Mouse (Mus musculus): ENCODE data around the gene 4930595D18Rik. TPM values are rescaled to one million over a fixed set of nuclear protein-coding genes. Genes with fewer than 3 reads are reported as not detected.

4930595D18Rik gene
- polyA plus RNA-seq, 1 experiment, result not detected

DNA sequence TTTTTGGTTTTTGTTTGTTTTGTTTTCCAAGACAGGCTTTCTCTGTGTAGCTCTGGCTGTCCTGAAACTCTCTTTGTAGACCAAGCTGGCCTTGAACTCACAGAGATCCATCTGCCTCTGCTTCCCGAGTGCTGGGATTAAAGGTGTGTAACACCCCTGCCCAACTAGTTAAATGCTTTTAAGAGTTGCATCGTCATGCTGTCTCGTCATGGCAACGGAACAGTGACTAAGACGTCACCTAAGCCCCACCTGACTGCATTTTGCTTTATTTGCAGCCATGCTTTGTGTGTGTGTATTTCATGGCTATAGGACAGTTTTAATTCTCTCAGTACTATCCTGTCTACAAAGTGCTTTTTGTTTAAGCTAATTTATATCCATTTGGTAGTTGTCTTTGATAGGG, 27.4 kb upstream of the 4930595D18Rik start:
- Histone ChIP-seq H3K36me3 (ENCODE audit: control insufficient read depth, insufficient read depth, low read length) (no peaks in the 10 kb centered on the region), H3K4me1 (ENCODE audit: control insufficient read depth, insufficient read depth, insufficient read length) (no peaks in the 10 kb centered on the region), H3K4me3 (ENCODE audit: extremely low read depth, insufficient read depth, insufficient read length) (no peak overlapping the region), H3K27me3 (ENCODE audit: control insufficient read depth, insufficient read depth, low read length) (no peaks in the 10 kb centered on the region), H3K27ac (ENCODE audit: insufficient read depth, low read length) (no peak overlapping the region)
- TF ChIP-seq CTCF (IDR thresholded peaks at IDR 0.05; ENCODE audit: extremely low read depth, insufficient read depth, insufficient read length, insufficient replicate concordance) (no peak), POLR2A (IDR thresholded peaks at IDR 0.05; ENCODE audit: low read depth, low read length) (no peak)
- 91% methylated on average over 5 of the region's 5 CpGs for WGBS
- DNase-seq (ENCODE audit: low read depth in 1 of 2, low spot score in 2 of 2), result no peak

DNA sequence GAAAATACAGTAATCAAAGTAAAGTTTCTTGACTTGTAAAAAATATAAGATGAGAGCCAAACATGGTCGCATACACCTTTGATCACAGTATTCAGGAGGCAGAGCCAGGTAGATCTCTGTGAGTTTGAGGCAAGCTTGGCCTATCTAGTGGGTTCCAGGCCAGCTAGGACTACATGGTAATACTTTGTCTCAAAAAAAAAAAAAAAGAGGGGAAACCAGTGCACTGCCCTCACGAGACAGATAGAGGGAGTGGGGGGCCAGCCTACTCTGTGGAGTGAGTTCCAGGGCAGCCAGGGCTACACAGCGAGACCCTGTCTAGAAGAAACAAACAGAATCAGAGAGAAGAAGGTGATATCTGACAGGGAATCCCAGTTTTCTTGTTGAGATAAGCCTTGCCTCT, 23.4 kb upstream of the 4930595D18Rik start:
- no peak overlapping the region for H3K4me3 ChIP-seq (ENCODE audit: extremely low read depth, insufficient read depth, insufficient read length)
- no peaks in the 10 kb centered on the region for H3K36me3 ChIP-seq (ENCODE audit: control insufficient read depth, insufficient read depth, low read length)
- no peaks in the 10 kb centered on the region for H3K4me1 ChIP-seq (ENCODE audit: control insufficient read depth, insufficient read depth, insufficient read length)
- no peak overlapping the region for H3K27ac ChIP-seq (ENCODE audit: insufficient read depth, low read length)
- TF ChIP-seq POLR2A (IDR thresholded peaks at IDR 0.05; ENCODE audit: low read depth, low read length) (no peak), CTCF (IDR thresholded peaks at IDR 0.05; ENCODE audit: extremely low read depth, insufficient read depth, insufficient read length, insufficient replicate concordance) (no peak)
- no peak for DNase-seq (ENCODE audit: low read depth in 1 of 2, low spot score in 2 of 2)
- H3K27me3 ChIP-seq (ENCODE audit: control insufficient read depth, insufficient read depth, low read length), result no peaks in the 10 kb centered on the region
- WGBS, result 81% methylated on average over 3 of the region's 3 CpGs

DNA sequence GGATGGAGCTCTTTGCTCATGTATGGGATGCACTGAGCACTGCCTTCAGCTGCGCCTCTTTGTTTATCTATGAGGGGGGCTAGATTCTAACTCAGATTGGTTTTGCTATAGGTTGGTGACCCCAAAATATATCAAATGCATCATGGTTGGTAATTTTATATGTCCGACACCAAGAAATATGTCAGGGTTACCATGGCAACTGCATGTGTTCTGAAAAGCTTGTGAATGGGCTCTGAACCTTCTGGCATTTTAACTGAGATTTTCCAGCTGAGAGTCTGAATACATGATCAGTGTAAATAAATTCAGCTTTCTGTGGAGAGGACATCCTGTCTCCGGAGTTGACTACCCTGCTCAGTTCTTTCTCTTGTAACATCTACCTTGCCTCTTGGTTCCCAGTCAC, 19.7 kb upstream of the 4930595D18Rik start:
- no peaks in the 10 kb centered on the region for H3K36me3 ChIP-seq (ENCODE audit: control insufficient read depth, insufficient read depth, low read length)

DNA sequence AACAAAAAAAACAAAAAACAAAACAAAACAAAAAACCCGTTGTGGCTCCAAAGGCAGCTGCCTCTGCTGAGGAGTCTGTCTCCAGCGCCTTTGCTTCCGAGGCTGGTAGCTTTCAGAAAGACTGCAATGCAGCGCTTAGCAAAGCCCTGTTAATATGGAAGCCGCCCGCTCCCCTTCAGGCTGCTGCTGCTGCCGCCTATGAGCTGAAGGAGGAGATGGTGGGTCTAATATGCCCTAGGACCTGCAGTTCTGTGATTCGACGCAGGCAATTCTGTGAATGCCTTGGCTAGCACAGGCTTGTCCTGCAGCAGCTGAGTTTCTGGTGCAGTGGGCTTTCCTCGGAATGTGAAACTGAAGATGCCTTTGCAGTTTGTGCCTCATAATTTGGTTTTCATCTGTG, 18.8 kb upstream of the 4930595D18Rik start:
- Histone ChIP-seq H3K27ac (ENCODE audit: insufficient read depth, low read length) (no peak overlapping the region), H3K4me1 (ENCODE audit: control insufficient read depth, insufficient read depth, insufficient read length) (no peaks in the 10 kb centered on the region), H3K4me3 (ENCODE audit: extremely low read depth, insufficient read depth, insufficient read length) (no peak overlapping the region), H3K27me3 (ENCODE audit: control insufficient read depth, insufficient read depth, low read length) (no peaks in the 10 kb centered on the region), H3K36me3 (ENCODE audit: control insufficient read depth, insufficient read depth, low read length) (no peaks in the 10 kb centered on the region)
- 93% methylated on average over 10 of the region's 10 CpGs for WGBS
- TF ChIP-seq POLR2A (IDR thresholded peaks at IDR 0.05; ENCODE audit: low read depth, low read length) (no peak), CTCF (IDR thresholded peaks at IDR 0.05; ENCODE audit: extremely low read depth, insufficient read depth, insufficient read length, insufficient replicate concordance) (no peak)
- no peak for DNase-seq (ENCODE audit: low read depth in 1 of 2, low spot score in 2 of 2)

More for the DNA sequence above, 19.7 kb upstream of the 4930595D18Rik start:
- TF ChIP-seq CTCF (IDR thresholded peaks at IDR 0.05; ENCODE audit: extremely low read depth, insufficient read depth, insufficient read length, insufficient replicate concordance) (no peak), POLR2A (IDR thresholded peaks at IDR 0.05; ENCODE audit: low read depth, low read length) (no peak)
- no peak for DNase-seq (ENCODE audit: low read depth in 1 of 2, low spot score in 2 of 2)
- H3K4me1 ChIP-seq (ENCODE audit: control insufficient read depth, insufficient read depth, insufficient read length), result no peaks in the 10 kb centered on the region
- no peak overlapping the region for H3K4me3 ChIP-seq (ENCODE audit: extremely low read depth, insufficient read depth, insufficient read length)
- no peaks in the 10 kb centered on the region for H3K27me3 ChIP-seq (ENCODE audit: control insufficient read depth, insufficient read depth, low read length)
- 88% methylated on average over 3 of the region's 3 CpGs for WGBS
- no peak overlapping the region for H3K27ac ChIP-seq (ENCODE audit: insufficient read depth, low read length)

DNA sequence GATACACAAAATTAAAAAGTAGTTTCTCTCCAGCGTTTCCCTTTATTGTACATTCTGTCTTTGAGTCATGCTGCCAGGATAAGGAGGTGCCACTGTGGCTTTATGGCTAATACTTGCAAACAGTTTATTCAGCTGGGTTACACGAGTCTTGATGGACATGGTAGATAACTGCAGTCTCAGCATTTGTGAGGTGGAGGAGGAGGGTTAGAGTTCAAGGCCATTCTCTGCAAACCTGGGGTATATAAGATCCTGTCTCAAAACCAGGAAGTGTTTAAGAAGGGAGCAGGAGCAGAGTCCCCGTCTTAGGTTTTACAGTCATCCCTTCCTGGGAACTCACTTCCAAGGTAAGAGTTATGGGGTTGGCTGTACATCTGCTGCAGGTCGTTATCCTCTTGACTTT, 12.3 kb upstream of the 4930595D18Rik start:
- Histone ChIP-seq H3K27me3 (ENCODE audit: control insufficient read depth, insufficient read depth, low read length) (no peaks in the 10 kb centered on the region), H3K4me3 (ENCODE audit: extremely low read depth, insufficient read depth, insufficient read length) (no peak overlapping the region), H3K4me1 (ENCODE audit: control insufficient read depth, insufficient read depth, insufficient read length) (no peaks in the 10 kb centered on the region; the same call in none of the 2 replicates), H3K36me3 (ENCODE audit: control insufficient read depth, insufficient read depth, low read length) (no peaks in the 10 kb centered on the region), H3K27ac (ENCODE audit: insufficient read depth, low read length) (no peak overlapping the region)
- TF ChIP-seq CTCF (IDR thresholded peaks at IDR 0.05; ENCODE audit: extremely low read depth, insufficient read depth, insufficient read length, insufficient replicate concordance), result no peak
- no peak for TF ChIP-seq POLR2A (IDR thresholded peaks at IDR 0.05; ENCODE audit: low read depth, low read length)
- DNase-seq (ENCODE audit: low read depth in 1 of 2, low spot score in 2 of 2), result no peak
- WGBS, result 81% methylated on average over 4 of the region's 4 CpGs

DNA sequence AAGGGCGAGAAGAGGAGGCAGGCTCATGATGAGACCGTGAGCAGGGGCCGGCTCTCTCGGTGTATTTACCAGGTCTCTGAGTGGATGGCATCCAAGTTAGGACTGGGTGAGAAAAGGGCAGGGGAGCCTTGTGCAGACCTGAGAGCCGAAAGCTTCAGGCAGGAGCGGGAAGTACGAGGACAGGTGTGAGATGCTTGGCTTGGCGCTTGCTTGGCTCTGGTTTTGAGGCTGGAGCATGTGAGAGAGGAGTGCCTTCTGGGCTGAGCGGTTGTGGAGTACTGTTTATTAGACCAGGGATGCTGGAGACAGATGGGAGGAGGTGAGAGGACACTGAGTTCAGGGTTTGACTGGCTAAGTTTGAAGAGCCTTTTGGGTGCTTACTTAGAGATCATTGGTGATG, 9.0 kb upstream of the 4930595D18Rik start:
- 92% methylated on average over 9 of the region's 9 CpGs for WGBS
- no peaks in the 10 kb centered on the region; the same call in none of the 2 replicates for H3K4me1 ChIP-seq (ENCODE audit: control insufficient read depth, insufficient read depth, insufficient read length)
- H3K27me3 ChIP-seq (ENCODE audit: control insufficient read depth, insufficient read depth, low read length), result no peaks in the 10 kb centered on the region
- no peak overlapping the region for H3K27ac ChIP-seq (ENCODE audit: insufficient read depth, low read length)
- TF ChIP-seq CTCF (IDR thresholded peaks at IDR 0.05; ENCODE audit: extremely low read depth, insufficient read depth, insufficient read length, insufficient replicate concordance) (no peak), POLR2A (IDR thresholded peaks at IDR 0.05; ENCODE audit: low read depth, low read length) (no peak)
- DNase-seq (ENCODE audit: low read depth in 1 of 2, low spot score in 2 of 2), result no peak
- peaks cover 1% of the 10 kb centered on the region; the same call in 1 of the 2 replicates for H3K36me3 ChIP-seq (ENCODE audit: control insufficient read depth, insufficient read depth, low read length)
- no peak overlapping the region for H3K4me3 ChIP-seq (ENCODE audit: extremely low read depth, insufficient read depth, insufficient read length)

DNA sequence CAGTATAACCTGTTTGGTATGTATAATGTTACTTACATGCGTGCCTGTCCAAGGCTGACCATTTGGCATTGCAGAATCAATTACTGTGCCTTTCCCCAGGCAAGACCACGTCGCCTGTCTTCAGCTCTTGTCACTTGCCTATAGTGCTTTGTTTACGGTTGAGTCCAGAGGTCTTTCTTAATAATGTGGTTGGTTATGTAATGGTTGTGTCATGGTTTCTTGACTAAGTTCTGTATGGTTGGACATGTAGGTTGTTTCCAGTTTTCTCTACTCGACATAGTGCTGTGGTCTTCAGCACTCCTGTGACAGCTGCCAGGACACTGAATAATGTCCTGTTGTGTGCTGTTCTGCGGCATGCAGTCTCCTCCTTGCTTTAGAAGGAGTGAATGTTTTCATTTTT, 8.5 kb upstream of the 4930595D18Rik start:
- no peak overlapping the region for H3K27ac ChIP-seq (ENCODE audit: insufficient read depth, low read length)
- H3K27me3 ChIP-seq (ENCODE audit: control insufficient read depth, insufficient read depth, low read length), result no peaks in the 10 kb centered on the region
- peaks cover 1% of the 10 kb centered on the region; the same call in 1 of the 2 replicates for H3K36me3 ChIP-seq (ENCODE audit: control insufficient read depth, insufficient read depth, low read length)
- no peak for TF ChIP-seq POLR2A (IDR thresholded peaks at IDR 0.05; ENCODE audit: low read depth, low read length)
- TF ChIP-seq CTCF (IDR thresholded peaks at IDR 0.05; ENCODE audit: extremely low read depth, insufficient read depth, insufficient read length, insufficient replicate concordance), result no peak
- no peak for DNase-seq (ENCODE audit: low read depth in 1 of 2, low spot score in 2 of 2)
- no peak overlapping the region for H3K4me3 ChIP-seq (ENCODE audit: extremely low read depth, insufficient read depth, insufficient read length)
- WGBS, result 78% methylated on average over 6 of the region's 6 CpGs
- no peaks in the 10 kb centered on the region; the same call in none of the 2 replicates for H3K4me1 ChIP-seq (ENCODE audit: control insufficient read depth, insufficient read depth, insufficient read length)

All from spleen, adult 2 months (tissue).